Mouse (Mus musculus) retina, adult 2 months (tissue): ENCODE results near the gene Foxc1.

Experiments
- DNase-seq: peaks from one replicate; pipeline ENCODE4 v3.0.0-alpha.2; 2012; ENCODE audit warnings: low read depth, low spot score

The Foxc1 gene

GRCm38 (mm10) chr13:31806428-31806832 is at the start of gene Foxc1:
Foxc1 (plus strand) TSS chr13:31806633.
- no peak for DNase-seq

- DNase-seq, result no peak
Observed at GRCm38 (mm10) chr13:31760411-31760810, 46.0 kb upstream of the Foxc1 start.

GRCm38 (mm10) chr13:31761057-31761456 is 45.4 kb upstream of the Foxc1 start:
- DNase-seq, result no peak

GRCm38 (mm10) chr13:31764419-31764818 is 42.0 kb upstream of the Foxc1 start:
- no peak for DNase-seq

- no peak for DNase-seq
Observed at GRCm38 (mm10) chr13:31765564-31765963, 40.9 kb upstream of the Foxc1 start.

- no peak for DNase-seq
Observed at GRCm38 (mm10) chr13:31772882-31773281, 33.6 kb upstream of the Foxc1 start.

GRCm38 (mm10) chr13:31775762-31776161 is 30.7 kb upstream of the Foxc1 start:
- no peak for DNase-seq

- no peak for DNase-seq
Observed at GRCm38 (mm10) chr13:31779281-31779981, 27.0 kb upstream of the Foxc1 start.

GRCm38 (mm10) chr13:31780299-31780698 is 26.1 kb upstream of the Foxc1 start:
- DNase-seq, result no peak

- no peak for DNase-seq
Observed at GRCm38 (mm10) chr13:31782063-31782462, 24.4 kb upstream of the Foxc1 start.

GRCm38 (mm10) chr13:31784757-31785156 is 21.7 kb upstream of the Foxc1 start:
- no peak for DNase-seq

- DNase-seq, result no peak
Observed at GRCm38 (mm10) chr13:31792480-31793132, 13.8 kb upstream of the Foxc1 start.

- DNase-seq, result no peak
Observed at GRCm38 (mm10) chr13:31793163-31793562, 13.3 kb upstream of the Foxc1 start.

GRCm38 (mm10) chr13:31797346-31797745 is 9.1 kb upstream of the Foxc1 start:
- DNase-seq, result no peak

GRCm38 (mm10) chr13:31798075-31798474 is 8.4 kb upstream of the Foxc1 start:
- DNase-seq, result no peak

GRCm38 (mm10) chr13:31800581-31801576 is 5.6 kb upstream of the Foxc1 start:
- peak; percentile 15 for DNase-seq

- DNase-seq, result no peak
Observed at GRCm38 (mm10) chr13:31801703-31802305, 4.6 kb upstream of the Foxc1 start.

GRCm38 (mm10) chr13:31802447-31802846 is 4.0 kb upstream of the Foxc1 start:
- DNase-seq, result no peak

GRCm38 (mm10) chr13:31803166-31804093 is 3.0 kb upstream of the Foxc1 start:
- DNase-seq, result no peak

- no peak for DNase-seq
Observed at GRCm38 (mm10) chr13:31804571-31804970, 1.9 kb upstream of the Foxc1 start.
